Comparison of ENCODE assay signal across 10 mouse cellular contexts in genomic region chr7:34265876-34266346, GRCm38 (mm10). TPM values are rescaled to one million over a fixed set of nuclear protein-coding genes. Genes with fewer than 3 reads are reported as not detected.
A peak's percentile ranks its signal among the peaks of the same experiment; 100 is the strongest.
DNase-seq lines count a peak whose midpoint lies in the region; ATAC-seq lines count a peak whose summit lies in the region.
"Had no signal": no experiment of that assay in that cellular context is flagged by ENCODE, and none has a peak within 500 bp of the region (broad histone marks: within the 10 kb centered on the region; RNA-seq: fewer than 3 reads in every experiment).

No protein-coding gene starts in this region.

- no peak overlapping the region for H3K9ac ChIP-seq in kidney, embryonic 15.5 days
- H3K9ac ChIP-seq in liver, embryonic 12.5 days: no peak overlapping the region
- H3K9ac ChIP-seq: embryonic facial prominence, embryonic 12.5 days; stomach, embryonic 15.5 days had no signal

- H3K27ac ChIP-seq in kidney, embryonic 15.5 days: peak overlapping the region; percentile 20; the same call in 1 of the 2 replicates
- H3K27ac ChIP-seq in liver, embryonic 12.5 days: no peak overlapping the region
- H3K27ac ChIP-seq: embryonic facial prominence, embryonic 12.5 days; stomach, embryonic 15.5 days had no signal

- H3K9me3 ChIP-seq in kidney, embryonic 15.5 days (replicated peaks): no peaks in the 10 kb centered on the region
- H3K9me3 ChIP-seq in liver, embryonic 12.5 days (replicated peaks): no peaks in the 10 kb centered on the region
- H3K9me3 ChIP-seq: embryonic facial prominence, embryonic 12.5 days; stomach, embryonic 15.5 days had no signal

- no peak overlapping the region for H3K4me2 ChIP-seq in kidney, embryonic 15.5 days
- H3K4me2 ChIP-seq in liver, embryonic 12.5 days: no peak overlapping the region
- H3K4me2 ChIP-seq: embryonic facial prominence, embryonic 12.5 days; stomach, embryonic 15.5 days had no signal

- H3K4me1 ChIP-seq in kidney, embryonic 15.5 days: peaks cover 7% of the 10 kb centered on the region
- peaks cover 37% of the 10 kb centered on the region for H3K4me1 ChIP-seq in liver, embryonic 12.5 days
- H3K4me1 ChIP-seq: stomach, embryonic 15.5 days had no signal

- WGBS in kidney, embryonic 15.5 days: 59% methylated on average over 5 of the region's 5 CpGs
- 61% methylated on average over 5 of the region's 5 CpGs for WGBS in liver, embryonic 12.5 days (ENCODE audit: insufficient replicate concordance)

- H3K36me3 ChIP-seq in kidney, embryonic 15.5 days: peaks cover 25% of the 10 kb centered on the region
- peaks cover 41% of the 10 kb centered on the region for H3K36me3 ChIP-seq in liver, embryonic 12.5 days

- ATAC-seq in granulocyte monocyte progenitor cell, adult 5-6 weeks (replicated peaks; ENCODE audit: poor library complexity, severe bottlenecking): peak; percentile 94
- no peak for ATAC-seq in kidney, embryonic 15.5 days (replicated peaks; ENCODE audit: low FRiP score)
- 0 out of 2 replicates have a peak, but pooled peaks have one; percentile 24 for ATAC-seq in liver, embryonic 12.5 days

- H3K4me3 ChIP-seq in kidney, embryonic 15.5 days (replicated peaks): no peak overlapping the region
- H3K4me3 ChIP-seq in liver, embryonic 12.5 days: no peak overlapping the region
- H3K4me3 ChIP-seq: embryonic facial prominence, embryonic 12.5 days; stomach, embryonic 15.5 days had no signal

- peak; percentile 43 to 58 for DNase-seq in urinary bladder, adult 18-20 months (ENCODE audit: low spot score in 2 of 2)
- no peak for DNase-seq in urinary bladder, postnatal 10 days (ENCODE audit: low spot score)
- DNase-seq in cerebellum, postnatal 10 days: peak; percentile 78 to 79
- peak; percentile 38 for DNase-seq in ovary, postnatal 36 days (ENCODE audit: low spot score)
- DNase-seq in thymus, postnatal 4 days: peak; percentile 60

- H3K27me3 ChIP-seq in kidney, embryonic 15.5 days: no peaks in the 10 kb centered on the region
- no peaks in the 10 kb centered on the region for H3K27me3 ChIP-seq in liver, embryonic 12.5 days (replicated peaks)
- H3K27me3 ChIP-seq: embryonic facial prominence, embryonic 12.5 days; stomach, embryonic 15.5 days had no signal

RNA-seq across cellular contexts. Expression of gene Gm6096, which starts 15.1 kb away (rescaled TPM):
- not detected in 2 replicates for total RNA-seq in granulocyte monocyte progenitor cell, adult 5-6 weeks (2014; fragmentation: Nextera tagmentation)
- total RNA-seq in granulocyte monocyte progenitor cell, adult 5-6 weeks (2017): not detected in 2 replicates
- 0.50 TPM in 1 of 2 replicates, not detected in the other for polyA plus RNA-seq in kidney, embryonic 15.5 days (2015; fragmentation: Nextera tagmentation; extraction: Ambion mirVana)
- not detected in 2 replicates for polyA plus RNA-seq in liver, embryonic 12.5 days (2016; fragmentation: Nextera tagmentation; extraction: Ambion mirVana)
- polyA plus RNA-seq: embryonic facial prominence, embryonic 12.5 days; stomach, embryonic 15.5 days had no signal

RNA-seq across cellular contexts. Expression of gene Gpi1, which starts 35.8 kb away (rescaled TPM):
- 653 and 773 TPM in 2 replicates for total RNA-seq in granulocyte monocyte progenitor cell, adult 5-6 weeks (2014; fragmentation: Nextera tagmentation)
- total RNA-seq in granulocyte monocyte progenitor cell, adult 5-6 weeks (2017): 606 and 815 TPM in 2 replicates
- 381 and 404 TPM in 2 replicates for polyA plus RNA-seq in kidney, embryonic 15.5 days (2015; fragmentation: Nextera tagmentation; extraction: Ambion mirVana)
- 207 and 222 TPM in 2 replicates for polyA plus RNA-seq in liver, embryonic 12.5 days (2016; fragmentation: Nextera tagmentation; extraction: Ambion mirVana)

RNA-seq across cellular contexts. Expression of gene 4931406P16Rik, which starts 47.4 kb away (rescaled TPM):
- 7.2 and 10.5 TPM in 2 replicates for total RNA-seq in granulocyte monocyte progenitor cell, adult 5-6 weeks (2014; fragmentation: Nextera tagmentation)
- total RNA-seq in granulocyte monocyte progenitor cell, adult 5-6 weeks (2017): 9.2 and 12.5 TPM in 2 replicates
- 38.4 and 41.5 TPM in 2 replicates for polyA plus RNA-seq in kidney, embryonic 15.5 days (2015; fragmentation: Nextera tagmentation; extraction: Ambion mirVana)
- polyA plus RNA-seq in liver, embryonic 12.5 days (2016; fragmentation: Nextera tagmentation; extraction: Ambion mirVana): 19.6 and 22.0 TPM in 2 replicates
